Mouse (Mus musculus): ENCODE measurements around the gene Ikzf1. TPM values are rescaled to one million over a fixed set of nuclear protein-coding genes. Genes with fewer than 3 reads are reported as not detected.

The Ikzf1 gene
- polyA plus RNA-seq, 1 experiment from 2014 or later: 3.2 TPM

DNA sequence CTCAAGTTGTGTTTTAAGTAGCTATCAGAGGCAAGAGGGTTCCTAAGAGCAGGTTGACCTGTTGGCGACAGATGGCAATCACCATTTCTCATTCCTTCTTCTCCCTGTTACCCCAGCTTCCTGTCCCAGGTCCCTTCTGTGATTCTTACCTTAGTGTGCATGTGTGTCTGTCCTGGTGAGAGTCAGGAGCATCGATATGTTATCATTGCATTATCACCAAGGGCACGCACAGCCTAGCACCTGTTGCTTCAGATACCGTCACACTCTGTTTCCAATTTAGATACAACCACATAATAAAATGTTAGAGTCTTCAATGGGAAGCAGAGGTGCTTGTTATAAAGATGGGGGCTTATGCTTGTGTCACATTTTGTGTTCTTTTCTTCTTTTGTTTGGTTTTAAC is 87.4 kb downstream of the Ikzf1 start:
- Histone ChIP-seq H3K27ac (ENCODE audit: low read depth, low read length) (no peak overlapping the region), H3K4me3 (ENCODE audit: low read depth, low read length) (no peak overlapping the region), H3K9ac (ENCODE audit: low read length) (no peak overlapping the region), H3K4me1 (ENCODE audit: control insufficient read depth, insufficient read depth, low read length) (no peaks in the 10 kb centered on the region), H3K9me3 (ENCODE audit: control insufficient read depth, low read length) (no peaks in the 10 kb centered on the region), H3K27me3 (ENCODE audit: control insufficient read depth, insufficient read depth, low read length) (no peaks in the 10 kb centered on the region), H3K36me3 (ENCODE audit: control insufficient read depth, insufficient read depth, low read length) (no peaks in the 10 kb centered on the region), H3K4me2 (ENCODE audit: low read depth) (no peak overlapping the region)
- 91% methylated on average over 4 of the region's 4 CpGs for WGBS
- no peak for DNase-seq (ENCODE audit: low spot score)
- ATAC-seq (ENCODE audit: insufficient read depth, low FRiP score, low TSS enrichment): no peak

- Histone ChIP-seq H3K27ac (ENCODE audit: low read depth, low read length) (no peak overlapping the region), H3K27me3 (ENCODE audit: control insufficient read depth, insufficient read depth, low read length) (no peaks in the 10 kb centered on the region), H3K4me2 (ENCODE audit: low read depth) (no peak overlapping the region), H3K9ac (ENCODE audit: low read length) (no peak overlapping the region), H3K4me1 (ENCODE audit: control insufficient read depth, insufficient read depth, low read length) (no peaks in the 10 kb centered on the region), H3K9me3 (ENCODE audit: control insufficient read depth, low read length) (no peaks in the 10 kb centered on the region), H3K36me3 (ENCODE audit: control insufficient read depth, insufficient read depth, low read length) (no peaks in the 10 kb centered on the region), H3K4me3 (ENCODE audit: low read depth, low read length) (no peak overlapping the region)
- 96% methylated on average over 4 of the region's 4 CpGs for WGBS
- ATAC-seq (ENCODE audit: insufficient read depth, low FRiP score, low TSS enrichment) (no peak), DNase-seq (ENCODE audit: low spot score) (no peak)
Observed at GRCm38 (mm10) chr11:11774384-11774783, 89.6 kb downstream of the Ikzf1 start.

GRCm38 (mm10) chr11:11774893-11775292 is 90.1 kb downstream of the Ikzf1 start:
- 89% methylated on average over 5 of the region's 5 CpGs for WGBS
- DNase-seq (ENCODE audit: low spot score): no peak

DNA sequence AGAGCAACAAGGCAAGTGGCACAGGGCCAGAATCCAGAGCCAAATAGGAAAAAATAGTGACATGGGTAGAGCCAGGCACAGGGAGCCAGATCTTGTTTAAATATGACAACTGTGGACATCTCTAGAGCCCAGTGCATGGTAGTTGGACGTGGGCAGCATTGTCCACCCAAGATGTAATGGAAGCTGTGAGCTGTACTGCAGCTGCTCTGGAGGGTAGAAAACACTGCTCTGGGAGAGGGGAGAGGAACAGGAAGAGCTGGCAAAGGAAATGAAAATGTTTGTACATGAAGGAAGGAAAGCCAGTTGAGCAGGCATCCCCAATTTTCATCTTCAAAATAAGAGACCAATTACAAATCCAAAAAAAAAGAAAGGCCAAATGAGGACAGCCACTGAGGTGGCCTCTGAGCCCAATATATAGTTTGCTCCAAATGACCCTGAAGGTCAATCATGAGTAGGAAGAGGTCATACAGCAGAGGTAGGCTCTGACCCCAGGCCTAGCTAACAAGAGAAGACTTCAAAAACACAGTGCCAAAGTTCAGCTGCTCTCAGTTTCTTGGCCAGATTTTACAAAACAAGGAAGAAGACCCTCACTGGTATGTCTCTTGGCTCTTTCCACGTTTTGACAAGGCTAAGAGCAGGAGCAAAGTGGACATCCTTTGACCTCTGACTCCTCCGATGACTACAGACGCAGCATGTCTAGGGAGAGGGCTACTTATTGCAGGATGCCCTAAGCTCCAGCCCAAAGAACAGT is 91.4 kb downstream of the Ikzf1 start:
- DNase-seq (ENCODE audit: low spot score) (no peak), ATAC-seq (ENCODE audit: insufficient read depth, low FRiP score, low TSS enrichment) (no peak)
- Histone ChIP-seq H3K4me3 (ENCODE audit: low read depth, low read length) (no peak overlapping the region), H3K9ac (ENCODE audit: low read length) (no peak overlapping the region), H3K27ac (ENCODE audit: low read depth, low read length) (no peak overlapping the region), H3K4me1 (ENCODE audit: control insufficient read depth, insufficient read depth, low read length) (no peaks in the 10 kb centered on the region), H3K9me3 (ENCODE audit: control insufficient read depth, low read length) (no peaks in the 10 kb centered on the region), H3K27me3 (ENCODE audit: control insufficient read depth, insufficient read depth, low read length) (no peaks in the 10 kb centered on the region), H3K4me2 (ENCODE audit: low read depth) (no peak overlapping the region), H3K36me3 (ENCODE audit: control insufficient read depth, insufficient read depth, low read length) (no peaks in the 10 kb centered on the region)
- 76% methylated on average over 4 of the region's 4 CpGs for WGBS

More at GRCm38 (mm10) chr11:11774893-11775292, 90.1 kb downstream of the Ikzf1 start:
- Histone ChIP-seq H3K9me3 (ENCODE audit: control insufficient read depth, low read length) (no peaks in the 10 kb centered on the region), H3K36me3 (ENCODE audit: control insufficient read depth, insufficient read depth, low read length) (no peaks in the 10 kb centered on the region), H3K27ac (ENCODE audit: low read depth, low read length) (no peak overlapping the region), H3K4me1 (ENCODE audit: control insufficient read depth, insufficient read depth, low read length) (no peaks in the 10 kb centered on the region), H3K9ac (ENCODE audit: low read length) (no peak overlapping the region), H3K4me2 (ENCODE audit: low read depth) (no peak overlapping the region), H3K27me3 (ENCODE audit: control insufficient read depth, insufficient read depth, low read length) (no peaks in the 10 kb centered on the region), H3K4me3 (ENCODE audit: low read depth, low read length) (no peak overlapping the region)
- ATAC-seq (ENCODE audit: insufficient read depth, low FRiP score, low TSS enrichment): no peak

DNA sequence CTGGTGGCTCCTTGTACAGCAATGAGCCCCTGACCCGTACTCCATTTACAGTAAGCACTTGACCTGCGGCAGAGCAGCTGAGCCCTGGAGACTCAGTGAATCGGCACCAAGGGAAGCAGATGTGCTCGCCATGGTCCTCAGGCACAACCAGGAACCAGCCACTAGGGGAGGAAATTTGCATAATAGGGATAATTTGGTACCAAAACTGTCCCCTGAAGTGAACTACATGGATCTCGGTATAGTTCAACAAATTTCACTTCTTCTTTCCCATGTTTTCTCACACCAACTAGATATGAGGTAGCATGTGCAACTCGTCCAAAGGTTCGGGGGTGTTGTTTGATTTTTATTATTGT is 92.0 kb downstream of the Ikzf1 start:
- Histone ChIP-seq H3K4me1 (ENCODE audit: control insufficient read depth, insufficient read depth, low read length) (no peaks in the 10 kb centered on the region), H3K9ac (ENCODE audit: low read length) (no peak overlapping the region), H3K27ac (ENCODE audit: low read depth, low read length) (no peak overlapping the region), H3K4me2 (ENCODE audit: low read depth) (no peak overlapping the region), H3K27me3 (ENCODE audit: control insufficient read depth, insufficient read depth, low read length) (no peaks in the 10 kb centered on the region), H3K36me3 (ENCODE audit: control insufficient read depth, insufficient read depth, low read length) (no peaks in the 10 kb centered on the region), H3K9me3 (ENCODE audit: control insufficient read depth, low read length) (no peaks in the 10 kb centered on the region), H3K4me3 (ENCODE audit: low read depth, low read length) (no peak overlapping the region)
- no peak for DNase-seq (ENCODE audit: low spot score)
- WGBS: 89% methylated on average over 7 of the region's 7 CpGs
- ATAC-seq (ENCODE audit: insufficient read depth, low FRiP score, low TSS enrichment): no peak

- Histone ChIP-seq H3K27ac (ENCODE audit: low read depth, low read length) (no peak overlapping the region), H3K4me2 (ENCODE audit: low read depth) (no peak overlapping the region), H3K9me3 (ENCODE audit: control insufficient read depth, low read length) (no peaks in the 10 kb centered on the region), H3K36me3 (ENCODE audit: control insufficient read depth, insufficient read depth, low read length) (no peaks in the 10 kb centered on the region), H3K4me3 (ENCODE audit: low read depth, low read length) (no peak overlapping the region), H3K27me3 (ENCODE audit: control insufficient read depth, insufficient read depth, low read length) (no peaks in the 10 kb centered on the region), H3K9ac (ENCODE audit: low read length) (no peak overlapping the region), H3K4me1 (ENCODE audit: control insufficient read depth, insufficient read depth, low read length) (no peaks in the 10 kb centered on the region)
- ATAC-seq (ENCODE audit: insufficient read depth, low FRiP score, low TSS enrichment) (no peak), DNase-seq (ENCODE audit: low spot score) (no peak)
- 67% methylated on average over 3 of the region's 3 CpGs for WGBS
Observed at GRCm38 (mm10) chr11:11777246-11777645, 92.4 kb downstream of the Ikzf1 start.

GRCm38 (mm10) chr11:11777796-11778195 is 93.0 kb downstream of the Ikzf1 start:
- Histone ChIP-seq H3K4me3 (ENCODE audit: low read depth, low read length) (no peak overlapping the region), H3K9ac (ENCODE audit: low read length) (no peak overlapping the region), H3K27me3 (ENCODE audit: control insufficient read depth, insufficient read depth, low read length) (no peaks in the 10 kb centered on the region), H3K27ac (ENCODE audit: low read depth, low read length) (no peak overlapping the region), H3K4me1 (ENCODE audit: control insufficient read depth, insufficient read depth, low read length) (no peaks in the 10 kb centered on the region), H3K36me3 (ENCODE audit: control insufficient read depth, insufficient read depth, low read length) (no peaks in the 10 kb centered on the region), H3K9me3 (ENCODE audit: control insufficient read depth, low read length) (no peaks in the 10 kb centered on the region), H3K4me2 (ENCODE audit: low read depth) (no peak overlapping the region)
- 84% methylated on average over 2 of the region's 2 CpGs for WGBS
- no peak for ATAC-seq (ENCODE audit: insufficient read depth, low FRiP score, low TSS enrichment)
- DNase-seq (ENCODE audit: low spot score): no peak

DNA sequence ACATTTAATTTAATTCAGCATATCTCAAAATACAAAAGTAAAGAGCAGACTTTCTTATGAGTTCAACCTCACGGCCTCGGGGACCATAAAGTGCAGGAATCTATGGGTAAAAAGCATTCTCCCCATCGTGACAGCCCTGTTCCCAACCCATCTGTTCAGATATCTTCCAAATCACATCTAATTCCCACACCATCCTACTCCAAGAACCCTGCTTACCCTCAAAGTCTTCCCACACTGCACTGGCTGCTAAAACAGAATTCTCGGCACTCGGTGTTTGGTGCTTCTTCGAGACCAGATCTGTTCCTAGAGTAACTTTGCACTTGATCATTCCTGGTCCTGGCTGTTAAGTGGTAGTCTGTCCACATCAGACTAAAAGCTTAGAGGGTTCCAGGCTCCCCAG is 93.5 kb downstream of the Ikzf1 start:
- H3K4me2 ChIP-seq (ENCODE audit: low read depth): no peak overlapping the region
- no peaks in the 10 kb centered on the region for H3K9me3 ChIP-seq (ENCODE audit: control insufficient read depth, low read length)
- ATAC-seq (ENCODE audit: insufficient read depth, low FRiP score, low TSS enrichment) (no peak), DNase-seq (ENCODE audit: low spot score) (no peak)
- whole genome bisulfite sequencing: 92% methylated on average over 6 of the region's 6 CpGs
- H3K27me3 ChIP-seq (ENCODE audit: control insufficient read depth, insufficient read depth, low read length): no peaks in the 10 kb centered on the region
- H3K4me3 ChIP-seq (ENCODE audit: low read depth, low read length): no peak overlapping the region
- H3K27ac ChIP-seq (ENCODE audit: low read depth, low read length): no peak overlapping the region
- H3K4me1 ChIP-seq (ENCODE audit: control insufficient read depth, insufficient read depth, low read length): no peaks in the 10 kb centered on the region
- no peaks in the 10 kb centered on the region for H3K36me3 ChIP-seq (ENCODE audit: control insufficient read depth, insufficient read depth, low read length)
- H3K9ac ChIP-seq (ENCODE audit: low read length): no peak overlapping the region

GRCm38 (mm10) chr11:11781728-11782127 is 96.9 kb downstream of the Ikzf1 start:
- no peaks in the 10 kb centered on the region for H3K27me3 ChIP-seq (ENCODE audit: control insufficient read depth, insufficient read depth, low read length)
- WGBS: 85% methylated on average over 8 of the region's 8 CpGs
- DNase-seq (ENCODE audit: low spot score) (no peak), ATAC-seq (ENCODE audit: insufficient read depth, low FRiP score, low TSS enrichment) (no peak)
- H3K36me3 ChIP-seq (ENCODE audit: control insufficient read depth, insufficient read depth, low read length): no peaks in the 10 kb centered on the region
- no peak overlapping the region for H3K9ac ChIP-seq (ENCODE audit: low read length)
- H3K9me3 ChIP-seq (ENCODE audit: control insufficient read depth, low read length): no peaks in the 10 kb centered on the region
- H3K4me3 ChIP-seq (ENCODE audit: low read depth, low read length): no peak overlapping the region
- H3K4me1 ChIP-seq (ENCODE audit: control insufficient read depth, insufficient read depth, low read length): no peaks in the 10 kb centered on the region
- H3K27ac ChIP-seq (ENCODE audit: low read depth, low read length): no peak overlapping the region
- no peak overlapping the region for H3K4me2 ChIP-seq (ENCODE audit: low read depth)

Data from neural tube, embryonic 11.5 days (tissue).